Mouse (Mus musculus) embryonic facial prominence, embryonic 14.5 days (tissue): ENCODE measurements at regions not wholly inside any gene's neighbourhood (a gene's known extent, or its start where the extent isn't known, plus 50 kb on each side); places are given as distances from the start of the nearest gene placed in this dataset.

Experiments used
- ATAC-seq: fragments of 200-750 bp; cut with Nextera tagmentation; 2 replicates; pipeline ENCODE4 v1.8.0; 2017; ENCODE audit warnings: low read depth, moderate number of reproducible peaks, moderate TSS enrichment
- DNase-seq: peaks from one replicate; pipeline ENCODE4 v3.0.0-alpha.2; 2015; ENCODE audit warnings: low spot score
- H3K27ac ChIP-seq: fragments of 300-500 bp; sonication (generic); replicated peaks from 2 replicates; pipeline ENCODE4 v1.5.1; 2014; ENCODE audit warnings: low read depth, mild to moderate bottlenecking, low read length, moderate library complexity
- H3K27me3 ChIP-seq: fragments of 300-500 bp; sonication (generic); replicated peaks from 2 replicates; pipeline ENCODE4 v1.6.1; 2014; ENCODE audit warnings: low read length; ENCODE audit not compliant: control insufficient read depth, insufficient read depth
- H3K36me3 ChIP-seq: fragments of 300-500 bp; sonication (generic); 2 replicates; pipeline ENCODE4 v1.6.1; 2014; ENCODE audit warnings: low read length, mixed read lengths; ENCODE audit not compliant: control insufficient read depth, insufficient read depth
- H3K4me1 ChIP-seq: fragments of 300-500 bp; sonication (generic); 2 replicates; pipeline ENCODE4 v1.6.1; 2014; ENCODE audit warnings: antibody characterized with exemption, low read length; ENCODE audit not compliant: control insufficient read depth, insufficient read depth
- H3K4me2 ChIP-seq: fragments of 300-500 bp; sonication (generic); 2 replicates; pipeline ENCODE4 v1.6.1; 2014; ENCODE audit warnings: low read depth, mild to moderate bottlenecking, low read length, moderate library complexity, mixed read lengths
- H3K4me3 ChIP-seq: fragments of 300-500 bp; sonication (generic); 2 replicates; pipeline ENCODE4 v1.5.1; 2014; ENCODE audit warnings: low read depth, mild to moderate bottlenecking, low read length
- H3K9ac ChIP-seq: fragments of 300-500 bp; sonication (generic); 2 replicates; pipeline ENCODE4 v1.6.1; 2014; ENCODE audit warnings: low read depth, mild to moderate bottlenecking, low read length, moderate library complexity, mixed read lengths
- H3K9me3 ChIP-seq: fragments of 300-500 bp; sonication (generic); 2 replicates; pipeline ENCODE4 v1.6.1; 2016; ENCODE audit warnings: low read length; ENCODE audit not compliant: control insufficient read depth
- WGBS: fragments of 180-500 bp; shearing (Covaris S2); extraction: QIAGEN DNeasy Blood & Tissue Kit; methylation state at CpG from one replicate; pipeline ENCODE4 v1.1.7; 2014; 5-methylcytosine and 5-hydroxymethylcytosine counted together

GRCm38 (mm10) chr17:83034914-83035573 is 180.0 kb upstream of the Pkdcc start:
- H3K27ac ChIP-seq: no peak overlapping the region
- WGBS: 57% methylated on average over 6 of the region's 6 CpGs

GRCm38 (mm10) chr17:83035574-83035918 is 179.5 kb upstream of the Pkdcc start:
- Histone ChIP-seq H3K9ac (no peak overlapping the region), H3K4me2 (no peak overlapping the region), H3K27me3 (no peaks in the 10 kb centered on the region), H3K9me3 (no peaks in the 10 kb centered on the region), H3K4me1 (no peaks in the 10 kb centered on the region), H3K4me3 (no peak overlapping the region), H3K36me3 (no peaks in the 10 kb centered on the region), H3K27ac (no peak overlapping the region)
- ATAC-seq: no peak
- 81% methylated on average over 5 of the region's 5 CpGs for WGBS
- no peak for DNase-seq

More at GRCm38 (mm10) chr17:83034914-83035573, 180.0 kb upstream of the Pkdcc start:
- DNase-seq (no peak), ATAC-seq (no peak)
- Histone ChIP-seq H3K36me3 (no peaks in the 10 kb centered on the region), H3K4me3 (no peak overlapping the region), H3K9me3 (no peaks in the 10 kb centered on the region), H3K4me1 (no peaks in the 10 kb centered on the region), H3K27me3 (no peaks in the 10 kb centered on the region), H3K4me2 (no peak overlapping the region), H3K9ac (no peak overlapping the region)

- Histone ChIP-seq H3K9ac (no peak overlapping the region), H3K4me1 (0 out of 2 replicates have a peak, but pooled peaks cover 3% of the 10 kb centered on the region), H3K4me3 (no peak overlapping the region), H3K27ac (no peak overlapping the region), H3K9me3 (no peaks in the 10 kb centered on the region), H3K36me3 (no peaks in the 10 kb centered on the region), H3K4me2 (no peak overlapping the region), H3K27me3 (no peaks in the 10 kb centered on the region)
- WGBS: 85% methylated on average over 3 of the region's 3 CpGs
- DNase-seq (no peak), ATAC-seq (no peak)
Observed at GRCm38 (mm10) chr17:83039563-83039962, 175.5 kb upstream of the Pkdcc start.

GRCm38 (mm10) chr17:83044515-83044914 is 170.6 kb upstream of the Pkdcc start:
- ATAC-seq: peak; percentile 30; the same call in 1 of the 2 replicates
- WGBS: 52% methylated on average over 6 of the region's 6 CpGs
- no peak overlapping the region for H3K4me3 ChIP-seq

GRCm38 (mm10) chr17:83049972-83050535 is 165.0 kb upstream of the Pkdcc start:
- Histone ChIP-seq H3K4me2 (no peak overlapping the region), H3K27ac (no peak overlapping the region), H3K4me3 (no peak overlapping the region), H3K9ac (no peak overlapping the region), H3K4me1 (peaks cover 8% of the 10 kb centered on the region), H3K9me3 (no peaks in the 10 kb centered on the region), H3K27me3 (peaks cover 2% of the 10 kb centered on the region; the same call in 1 of the 2 replicates), H3K36me3 (no peaks in the 10 kb centered on the region)
- ATAC-seq: no peak
- no peak for DNase-seq
- WGBS: 63% methylated on average over 13 of the region's 13 CpGs

More at GRCm38 (mm10) chr17:83044515-83044914, 170.6 kb upstream of the Pkdcc start:
- Histone ChIP-seq H3K9me3 (no peaks in the 10 kb centered on the region), H3K27me3 (peaks cover 2% of the 10 kb centered on the region; the same call in 1 of the 2 replicates), H3K4me1 (0 out of 2 replicates have a peak, but pooled peaks cover 3% of the 10 kb centered on the region), H3K36me3 (no peaks in the 10 kb centered on the region), H3K9ac (no peak overlapping the region), H3K4me2 (0 out of 2 replicates have a peak overlapping the region, but pooled peaks have one; percentile 3), H3K27ac (no peak overlapping the region)
- peak; percentile 36 for DNase-seq

GRCm38 (mm10) chr17:83050591-83051197 is 164.4 kb upstream of the Pkdcc start:
- H3K9me3 ChIP-seq: no peaks in the 10 kb centered on the region
- peaks cover 8% of the 10 kb centered on the region for H3K4me1 ChIP-seq
- H3K4me2 ChIP-seq: no peak overlapping the region
- H3K36me3 ChIP-seq: no peaks in the 10 kb centered on the region
- no peak overlapping the region for H3K4me3 ChIP-seq
- DNase-seq: peak; percentile 64
- no peak overlapping the region for H3K9ac ChIP-seq
- ATAC-seq: no peak; the same call in 1 of the 2 replicates
- H3K27ac ChIP-seq: no peak overlapping the region
- peaks cover 2% of the 10 kb centered on the region; the same call in 1 of the 2 replicates for H3K27me3 ChIP-seq
- 21% methylated on average over 11 of the region's 11 CpGs for WGBS

GRCm38 (mm10) chr17:83052613-83053140 is 162.4 kb upstream of the Pkdcc start:
- no peaks in the 10 kb centered on the region for H3K36me3 ChIP-seq
- no peaks in the 10 kb centered on the region for H3K9me3 ChIP-seq
- H3K4me3 ChIP-seq: no peak overlapping the region
- peaks cover 8% of the 10 kb centered on the region for H3K4me1 ChIP-seq
- ATAC-seq (peak; percentile 50), DNase-seq (no peak)
- no peak overlapping the region for H3K9ac ChIP-seq
- H3K4me2 ChIP-seq: no peak overlapping the region
- no peak overlapping the region for H3K27ac ChIP-seq
- H3K27me3 ChIP-seq: no peaks in the 10 kb centered on the region; the same call in 1 of the 2 replicates
- 50% methylated on average over 6 of the region's 6 CpGs for WGBS

- WGBS: 21% methylated on average over 3 of the region's 3 CpGs
- DNase-seq (no peak), ATAC-seq (no peak)
- Histone ChIP-seq H3K4me1 (no peaks in the 10 kb centered on the region), H3K4me2 (no peak overlapping the region), H3K4me3 (no peak overlapping the region), H3K9me3 (no peaks in the 10 kb centered on the region), H3K27me3 (no peaks in the 10 kb centered on the region), H3K27ac (no peak overlapping the region), H3K36me3 (no peaks in the 10 kb centered on the region), H3K9ac (no peak overlapping the region)
Observed at GRCm38 (mm10) chr17:83057832-83058231, 157.3 kb upstream of the Pkdcc start.
